Mouse (Mus musculus) embryo, embryonic 10 days (tissue): ENCODE data around the gene Castor1.

Experiments used
- DNase-seq: peaks from one replicate; pipeline ENCODE4 v3.0.0-alpha.2; 2015; ENCODE audit warnings: low spot score

The Castor1 gene

GRCm38 (mm10) chr11:4235052-4235655, 17.1 kb downstream of the Castor1 start:
- DNase-seq = no peak

- DNase-seq = no peak
Measured at GRCm38 (mm10) chr11:4235665-4236545, 17.9 kb downstream of the Castor1 start, which contains the start of gene Osm. Osm (plus strand) TSS chr11:4236420.

GRCm38 (mm10) chr11:4236546-4237067, 18.6 kb downstream of the Castor1 start:
- DNase-seq = no peak

- no peak for DNase-seq
Measured at GRCm38 (mm10) chr11:4237389-4237912, 19.4 kb downstream of the Castor1 start.

GRCm38 (mm10) chr11:4238167-4238566, 20.1 kb downstream of the Castor1 start:
- DNase-seq = no peak

- DNase-seq = no peak
Measured at GRCm38 (mm10) chr11:4239691-4240090, 21.7 kb downstream of the Castor1 start.

- DNase-seq = no peak
Measured at GRCm38 (mm10) chr11:4240151-4240550, 22.1 kb downstream of the Castor1 start.

- no peak for DNase-seq
Measured at GRCm38 (mm10) chr11:4241180-4241579, 23.2 kb downstream of the Castor1 start.

GRCm38 (mm10) chr11:4246126-4246525, 28.1 kb downstream of the Castor1 start:
- no peak for DNase-seq

GRCm38 (mm10) chr11:4246623-4247022, 28.6 kb downstream of the Castor1 start:
- DNase-seq = no peak

GRCm38 (mm10) chr11:4247201-4247959, 29.4 kb downstream of the Castor1 start:
- no peak for DNase-seq

GRCm38 (mm10) chr11:4249151-4249550, 31.1 kb downstream of the Castor1 start:
- DNase-seq = no peak

- DNase-seq = no peak
Measured at GRCm38 (mm10) chr11:4250290-4250689, 32.3 kb downstream of the Castor1 start.

- no peak for DNase-seq
Measured at GRCm38 (mm10) chr11:4251376-4251775, 33.4 kb downstream of the Castor1 start.

- DNase-seq = no peak
Measured at GRCm38 (mm10) chr11:4252886-4253285, 34.9 kb downstream of the Castor1 start.

GRCm38 (mm10) chr11:4256846-4257607, 39.0 kb downstream of the Castor1 start, which contains the start of gene Lif:
Lif (plus strand) TSS chr11:4257557.
- no peak for DNase-seq

- DNase-seq = no peak
Measured at GRCm38 (mm10) chr11:4257756-4258155, 39.7 kb downstream of the Castor1 start.

- DNase-seq = peak; percentile 90
Measured at GRCm38 (mm10) chr11:4258657-4259082, 40.6 kb downstream of the Castor1 start.

- no peak for DNase-seq
Measured at GRCm38 (mm10) chr11:4260463-4261187, 42.6 kb downstream of the Castor1 start.

GRCm38 (mm10) chr11:4261188-4261494, 43.1 kb downstream of the Castor1 start:
- peak; percentile 66 for DNase-seq

- no peak for DNase-seq
Measured at GRCm38 (mm10) chr11:4261969-4262368, 43.9 kb downstream of the Castor1 start.
